Mouse (Mus musculus) liver, postnatal 0 days (tissue): Measurements from ENCODE around the gene Cfap74.

Experiments used
- CTCF ChIP-seq: sonication (generic); IDR thresholded peaks from 2 replicates; pipeline ENCODE4 v1.5.1; 2016; ENCODE audit warnings: antibody characterized with exemption, low read depth
- EP300 ChIP-seq: IDR thresholded peaks from 2 replicates; pipeline ENCODE4 v1.6.1; 2016; ENCODE audit warnings: antibody characterized with exemption, low read depth, mild to moderate bottlenecking

DNA sequence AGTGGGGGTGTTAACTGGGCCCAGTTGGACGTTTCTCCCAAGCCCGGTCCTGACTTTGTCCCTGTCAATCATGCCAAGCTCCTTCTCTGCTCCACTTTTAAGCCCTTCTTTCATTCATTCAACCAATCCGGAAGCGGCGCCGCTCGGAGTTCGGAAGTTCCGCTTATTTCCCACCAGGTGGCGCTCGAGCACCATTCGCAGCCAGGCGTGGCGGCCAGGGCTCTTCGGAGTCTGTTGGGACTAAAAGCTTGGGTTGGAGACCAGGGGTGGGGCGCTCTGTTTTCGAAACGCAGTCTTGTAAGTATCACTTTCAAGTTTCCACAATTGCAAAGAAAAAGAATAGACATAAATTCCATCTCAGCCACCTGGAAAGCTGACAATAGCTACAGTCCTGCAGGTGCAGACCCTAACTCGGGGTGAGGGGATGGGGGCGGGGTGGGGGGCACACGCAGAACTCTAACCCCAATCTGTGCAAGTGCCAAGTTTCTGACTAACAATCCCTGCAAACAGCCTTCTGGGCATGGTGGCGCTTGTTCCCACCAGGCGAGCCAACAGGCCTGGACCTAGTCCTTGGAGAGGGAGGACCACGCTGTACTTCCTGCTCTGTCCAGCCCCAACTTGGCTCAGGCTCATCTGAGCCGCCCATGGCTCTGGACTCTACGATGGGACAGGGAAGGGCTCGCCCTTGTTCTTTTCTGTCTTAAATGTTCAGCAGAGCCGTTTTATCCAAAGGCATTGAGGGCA lies 72.6 kb downstream of the Cfap74 start:
- TF ChIP-seq EP300 (no peak), CTCF (peak; percentile 99)
